Mouse (Mus musculus) cerebellum, adult 9-11 months (tissue): ENCODE results near the gene Pip5kl1.
A peak's percentile ranks its signal among the peaks of the same experiment; 100 is the strongest.

Experiments
- DNase-seq: peaks from one replicate; pipeline ENCODE4 v3.0.0; 2022

Pip5kl1 gene

GRCm38 (mm10) chr2:32620682-32621516 is 46.3 kb downstream of the Pip5kl1 start:
- peak; percentile 34 for DNase-seq

GRCm38 (mm10) chr2:32621517-32621859 is 46.9 kb downstream of the Pip5kl1 start, which contains the start of gene Ak1:
Gene Ak1, plus strand, starts transcription at chr2:32621758.
- peak; percentile 43 for DNase-seq

DNA sequence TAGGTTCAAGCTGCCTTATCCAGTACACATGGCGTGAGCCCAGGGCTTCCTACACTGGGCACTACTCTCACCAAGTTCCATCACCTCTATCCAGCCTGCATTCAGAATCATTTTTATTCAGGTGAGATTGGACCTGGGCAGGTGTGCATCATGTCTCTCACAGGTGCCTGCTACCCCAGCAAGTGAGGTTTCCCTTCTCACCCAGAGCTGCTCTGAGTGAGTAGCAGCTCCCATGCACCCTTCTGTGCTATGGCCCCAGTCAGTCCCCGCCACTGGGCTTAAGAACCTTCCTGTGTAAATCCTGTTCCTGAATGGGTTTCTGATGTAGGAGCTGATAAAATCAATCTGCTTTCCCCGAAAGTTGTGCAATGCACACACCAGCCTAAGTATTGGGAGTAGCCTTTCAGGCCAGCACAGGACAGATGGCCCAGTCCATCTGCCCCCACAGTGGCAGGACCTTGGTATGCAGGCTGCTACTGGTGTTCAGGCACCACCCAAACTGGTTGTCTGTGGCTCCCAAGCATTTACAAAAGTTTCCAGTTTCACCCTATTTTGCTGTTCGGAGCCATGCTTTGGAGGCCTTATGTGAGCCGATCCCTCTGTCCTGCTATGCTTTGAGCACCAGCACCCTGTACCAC is 49.6 kb downstream of the Pip5kl1 start:
- DNase-seq: peak; percentile 34

DNA sequence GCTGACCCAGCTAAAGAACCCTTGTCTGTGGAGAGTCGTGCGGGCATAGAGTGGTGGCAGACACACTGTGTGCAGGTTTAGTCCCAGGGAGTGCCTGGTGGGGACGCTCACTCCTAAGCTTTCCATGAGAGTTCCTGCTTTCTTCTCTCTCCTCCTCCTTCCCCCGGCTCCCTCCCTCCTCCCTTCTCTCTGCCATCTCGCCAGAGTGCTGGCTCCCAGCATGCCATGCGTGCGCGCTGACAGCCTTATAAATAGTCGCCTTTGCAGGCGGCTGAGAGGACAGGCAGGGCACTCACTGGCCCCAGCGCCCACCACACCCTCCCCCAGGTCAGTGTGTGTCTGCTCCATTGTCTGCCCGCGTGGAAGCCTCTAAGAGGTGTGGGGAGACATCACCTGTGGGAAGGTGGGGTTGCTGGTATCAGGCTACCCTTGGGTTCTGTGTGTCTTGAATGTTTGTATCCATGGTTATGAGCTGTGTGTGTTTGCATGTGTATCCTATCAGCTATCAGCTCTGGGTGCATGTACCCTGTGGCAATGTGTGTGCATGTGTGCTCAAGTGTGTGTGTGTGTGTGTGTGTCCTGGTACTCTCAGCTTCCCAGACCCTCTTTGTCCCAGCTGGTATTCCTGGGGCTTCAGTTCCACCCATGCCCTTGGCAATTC is 50.7 kb downstream of the Pip5kl1 start:
- DNase-seq: peak; percentile 93

GRCm38 (mm10) chr2:32625873-32626694 is 51.5 kb downstream of the Pip5kl1 start:
- DNase-seq: peak; percentile 89

DNA sequence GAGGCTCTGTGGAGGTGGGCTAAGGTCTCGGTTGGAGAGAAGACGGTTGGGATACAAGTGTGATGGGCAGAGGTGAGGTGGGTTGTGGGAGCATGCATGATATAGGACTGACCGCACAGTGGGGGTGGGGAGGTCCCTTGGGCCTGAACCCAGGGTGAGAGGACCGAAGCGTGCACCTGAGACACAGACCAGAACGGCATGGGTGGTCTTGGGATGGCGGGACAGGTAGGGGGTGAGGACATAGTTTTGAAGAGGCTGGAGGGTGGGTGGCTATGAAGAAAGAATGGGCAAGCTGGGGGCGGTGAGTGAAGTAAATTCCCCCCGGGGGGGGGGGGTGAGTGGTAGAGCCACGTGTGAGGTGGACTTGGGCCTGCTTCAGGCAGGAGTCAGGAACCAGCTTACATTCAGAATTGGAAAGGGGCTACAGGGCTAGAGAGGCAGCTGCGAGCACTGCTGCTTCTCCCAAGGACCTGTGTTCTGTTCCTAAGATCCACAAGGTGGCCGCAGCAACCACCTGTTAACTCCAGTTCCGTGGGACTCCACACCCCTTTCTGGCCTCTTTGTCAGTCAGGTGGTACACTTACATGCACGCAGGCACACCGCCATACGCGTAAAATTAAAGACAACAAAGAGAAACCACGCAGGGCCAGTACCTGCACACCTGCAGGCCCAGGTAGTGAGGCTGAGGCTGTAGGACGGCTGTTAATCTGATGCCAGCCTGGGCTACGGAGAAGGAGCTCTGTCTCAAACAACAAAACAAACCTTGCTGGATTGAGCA is 52.9 kb downstream of the Pip5kl1 start:
- DNase-seq: peak; percentile 68

- peak; percentile 68 for DNase-seq
Observed at GRCm38 (mm10) chr2:32628044-32628550, 53.5 kb downstream of the Pip5kl1 start.

- peak; percentile 80 for DNase-seq
Observed at GRCm38 (mm10) chr2:32628729-32629128, 54.1 kb downstream of the Pip5kl1 start.

- DNase-seq: peak; percentile 61
Observed at GRCm38 (mm10) chr2:32629276-32629976, 54.8 kb downstream of the Pip5kl1 start.

GRCm38 (mm10) chr2:32630036-32630435 is 55.4 kb downstream of the Pip5kl1 start:
- DNase-seq: peak; percentile 17

DNA sequence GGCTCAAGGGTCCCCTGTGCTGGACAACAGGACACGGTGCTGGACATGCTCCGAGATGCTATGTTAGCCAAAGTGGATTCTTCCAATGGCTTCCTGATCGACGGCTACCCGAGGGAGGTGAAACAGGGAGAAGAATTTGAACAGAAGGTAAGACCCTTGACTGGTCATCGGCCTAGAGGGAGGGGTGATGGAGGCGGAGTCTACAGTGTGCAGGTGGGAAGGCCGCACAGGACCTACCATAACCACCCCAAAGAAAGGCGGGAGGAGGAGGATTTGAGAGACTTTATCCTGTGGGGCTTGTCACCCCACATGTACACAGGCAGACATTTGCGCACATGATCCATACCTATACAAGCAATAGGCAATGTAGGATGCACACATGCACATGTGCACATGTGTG is 56.4 kb downstream of the Pip5kl1 start:
- peak; percentile 51 for DNase-seq

- DNase-seq: peak; percentile 82
Observed at GRCm38 (mm10) chr2:32631737-32632394, 57.3 kb downstream of the Pip5kl1 start.
